Mouse (Mus musculus): ENCODE results near the gene Olfr1206. TPM values are rescaled to one million over a fixed set of nuclear protein-coding genes. Genes with fewer than 3 reads are reported as not detected.

Gene Olfr1206
- not detected for total RNA-seq (2023)

GRCm38 (mm10) chr2:88862931-88863330, at the start of gene Olfr1206:
Olfr1206 (plus strand) TSS chr2:88863231.

GRCm38 (mm10) chr2:88814196-88814595, 48.8 kb upstream of the Olfr1206 start, which contains the start of gene Olfr1202:
Olfr1202 (plus strand) TSS chr2:88814496.

GRCm38 (mm10) chr2:88829437-88829836, 33.6 kb upstream of the Olfr1206 start, which contains the start of gene Olfr1205:
Olfr1205 (plus strand) TSS chr2:88829737.

GRCm38 (mm10) chr2:88848992-88849391, 14.0 kb upstream of the Olfr1206 start, which contains the start of gene Olfr1204:
Olfr1204 (plus strand) TSS chr2:88849292.

GRCm38 (mm10) chr2:88902211-88902610, 39.2 kb downstream of the Olfr1206 start, which contains the start of gene Olfr1208:
Olfr1208 (minus strand) TSS chr2:88902311.

GRCm38 (mm10) chr2:88915057-88915456, 52.0 kb downstream of the Olfr1206 start, which contains the start of gene Olfr1209:
Olfr1209 (minus strand) TSS chr2:88915157.

Other genes starting within 250 kb of the Olfr1206 start
- 0.09 TPM for gene Olfr1191-ps1, start 222.7 kb upstream of the Olfr1206 start, total RNA-seq (2023)
- not detected for gene Olfr1192-ps1, start 214.7 kb upstream of the Olfr1206 start, total RNA-seq (2023)
- gene Olfr1193, start 187.6 kb upstream of the Olfr1206 start, total RNA-seq (2023) = not detected
- not detected for gene Olfr1195, start 174.0 kb upstream of the Olfr1206 start, total RNA-seq (2023)
- gene Olfr1196, start 158.6 kb upstream of the Olfr1206 start, total RNA-seq (2023) = not detected
- gene Olfr1197, start 130.9 kb upstream of the Olfr1206 start, total RNA-seq (2023) = not detected
- not detected for gene Olfr1198, start 111.9 kb upstream of the Olfr1206 start, total RNA-seq (2023)
- gene Olfr1199, start 102.8 kb upstream of the Olfr1206 start, total RNA-seq (2023) = not detected
- not detected for gene Olfr1200, start 92.7 kb upstream of the Olfr1206 start, total RNA-seq (2023)
- not detected for gene Olfr1201, start 70.2 kb upstream of the Olfr1206 start, total RNA-seq (2023)
- not detected for gene Olfr1202, start 48.7 kb upstream of the Olfr1206 start, total RNA-seq (2023)
- not detected for gene Olfr1205, start 33.5 kb upstream of the Olfr1206 start, total RNA-seq (2023)
- gene Olfr1204, start 13.9 kb upstream of the Olfr1206 start, total RNA-seq (2023) = not detected
- gene Olfr1208, start 39.1 kb downstream of the Olfr1206 start, total RNA-seq (2023) = not detected
- gene Olfr1209, start 51.9 kb downstream of the Olfr1206 start, total RNA-seq (2023) = not detected
- gene Olfr1211, start 74.9 kb downstream of the Olfr1206 start, total RNA-seq (2023) = not detected
- gene Olfr1212, start 90.7 kb downstream of the Olfr1206 start, total RNA-seq (2023) = not detected
- not detected for gene Gm13762, start 117.0 kb downstream of the Olfr1206 start, total RNA-seq (2023)
- gene Olfr1214, start 129.4 kb downstream of the Olfr1206 start, total RNA-seq (2023) = not detected
- gene Olfr1215, start 143.7 kb downstream of the Olfr1206 start, total RNA-seq (2023) = not detected
- gene Olfr1216, start 155.1 kb downstream of the Olfr1206 start, total RNA-seq (2023) = not detected
- gene Olfr1217, start 168.8 kb downstream of the Olfr1206 start, total RNA-seq (2023) = not detected
- gene Olfr1218, start 198.0 kb downstream of the Olfr1206 start, total RNA-seq (2023) = not detected
- not detected for gene Olfr1219, start 220.3 kb downstream of the Olfr1206 start, total RNA-seq (2023)
- not detected for gene Olfr1220, start 243.6 kb downstream of the Olfr1206 start, total RNA-seq (2023)